In the genomic region with DNA sequence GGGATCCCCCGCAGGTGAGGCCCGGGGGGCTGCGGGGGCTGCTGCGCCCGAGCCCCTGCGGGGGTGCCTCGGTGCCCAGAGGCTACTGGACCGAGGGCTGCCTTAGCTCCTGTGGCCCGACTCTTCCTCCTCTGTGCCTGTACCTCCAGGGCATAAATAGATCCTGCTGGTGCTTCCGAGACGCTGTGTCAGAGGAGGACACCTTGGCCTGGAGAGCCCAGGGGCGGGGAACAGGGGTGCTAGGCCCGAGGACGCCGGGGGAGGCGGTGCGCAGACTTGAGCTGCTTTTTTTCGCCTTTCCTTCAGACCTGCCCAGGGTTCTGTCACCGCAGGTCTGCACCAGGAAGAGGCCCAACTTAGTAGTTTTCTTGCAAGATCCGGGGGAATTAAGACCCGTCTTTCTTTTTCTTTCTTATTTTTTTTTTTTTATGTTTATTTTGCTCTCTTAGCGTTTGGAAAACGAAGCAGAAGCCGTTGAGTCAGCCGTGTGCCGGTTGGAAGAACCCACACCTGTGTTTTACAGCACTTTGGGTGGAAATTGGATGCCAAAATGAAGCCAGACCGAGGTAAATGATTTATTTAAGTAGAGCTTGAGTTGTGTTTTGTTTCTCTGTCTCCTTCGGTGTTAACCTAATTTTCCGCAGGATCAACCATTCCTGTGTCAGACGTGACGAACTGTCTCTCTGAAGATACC, we compare ENCODE assay signal across 8 mouse cellular contexts. TPM values are rescaled to one million over a fixed set of nuclear protein-coding genes. Genes with fewer than 3 reads are reported as not detected.
DNase-seq lines count a peak whose midpoint lies in the region; ATAC-seq lines count a peak whose summit lies in the region.

No protein-coding gene starts in this region.

- H3K27me3 ChIP-seq in intestine, embryonic 15.5 days (replicated peaks): no peaks in the 10 kb centered on the region
- H3K27me3 ChIP-seq in liver, embryonic 11.5 days (replicated peaks; ENCODE audit: control insufficient read depth, insufficient read depth, low read length): no peaks in the 10 kb centered on the region
- no peaks in the 10 kb centered on the region for H3K27me3 ChIP-seq in stomach, embryonic 16.5 days (ENCODE audit: control insufficient read depth, insufficient read depth, low read length)

- peak; percentile 36 for DNase-seq in left cerebral cortex, adult 11 months (ENCODE audit: low spot score)
- no peak for DNase-seq in left cerebral cortex, adult 9 months (ENCODE audit: low spot score in 2 of 2)
- peak; percentile 55 to 69 for DNase-seq in cerebellum, postnatal 36 days
- peak; percentile 59 to 71 for DNase-seq in gastrocnemius, postnatal 36 days
- peak; percentile 64 for DNase-seq in liver, embryonic 11.5 days (ENCODE audit: low spot score)

- peak; percentile 88 for ATAC-seq in intestine, embryonic 15.5 days
- ATAC-seq in liver, embryonic 11.5 days (replicated peaks; ENCODE audit: low FRiP score): peak; percentile 78
- peak; percentile 42 for ATAC-seq in monocyte, adult 5-6 weeks (replicated peaks; ENCODE audit: insufficient number of reproducible peaks, low FRiP score, low TSS enrichment, poor library complexity, severe bottlenecking)
- peak; percentile 74 for ATAC-seq in stomach, embryonic 16.5 days (ENCODE audit: insufficient read depth, low FRiP score)

- peak overlapping the region; percentile 90 for H3K27ac ChIP-seq in intestine, embryonic 15.5 days
- H3K27ac ChIP-seq in liver, embryonic 11.5 days (ENCODE audit: low read depth, low read length): peak overlapping the region; percentile 85
- peak overlapping the region; percentile 92 for H3K27ac ChIP-seq in stomach, embryonic 16.5 days (ENCODE audit: low read length)

- H3K4me2 ChIP-seq in intestine, embryonic 15.5 days (replicated peaks): peak overlapping the region; percentile 80
- H3K4me2 ChIP-seq in liver, embryonic 11.5 days: peak overlapping the region; percentile 98
- H3K4me2 ChIP-seq in stomach, embryonic 16.5 days (ENCODE audit: low read depth, low read length): peak overlapping the region; percentile 59

- intact Hi-C loops in gastrocnemius, postnatal 36 days (cut with DNase I): loop anchor here (1.0 to 5.0 kb wide), 4 partner anchors 21 to 49 kb away; no protein-coding TSS in a partner anchor

- H3K36me3 ChIP-seq in intestine, embryonic 15.5 days: no peaks in the 10 kb centered on the region
- H3K36me3 ChIP-seq in liver, embryonic 11.5 days (ENCODE audit: control insufficient read depth, insufficient read depth, low read length): no peaks in the 10 kb centered on the region
- H3K36me3 ChIP-seq in stomach, embryonic 16.5 days (ENCODE audit: control insufficient read depth, insufficient read depth, low read length): no peaks in the 10 kb centered on the region

- WGBS in intestine, embryonic 15.5 days: 4% methylated on average over 31 of the region's 31 CpGs
- WGBS in liver, embryonic 11.5 days: 8% methylated on average over 31 of the region's 31 CpGs
- 3% methylated on average over 31 of the region's 31 CpGs for WGBS in stomach, embryonic 16.5 days

- H3K9ac ChIP-seq in intestine, embryonic 15.5 days: peak overlapping the region; percentile 74
- H3K9ac ChIP-seq in liver, embryonic 11.5 days (ENCODE audit: low read depth, low read length): peak overlapping the region; percentile 74
- H3K9ac ChIP-seq in stomach, embryonic 16.5 days (ENCODE audit: low read length): peak overlapping the region; percentile 80

- H3K9me3 ChIP-seq in intestine, embryonic 15.5 days: no peaks in the 10 kb centered on the region
- H3K9me3 ChIP-seq in liver, embryonic 11.5 days (ENCODE audit: control insufficient read depth, low read length): no peaks in the 10 kb centered on the region
- no peaks in the 10 kb centered on the region for H3K9me3 ChIP-seq in stomach, embryonic 16.5 days (replicated peaks; ENCODE audit: control insufficient read depth, low read length)

- H3K4me1 ChIP-seq in intestine, embryonic 15.5 days (replicated peaks): no peaks in the 10 kb centered on the region
- peaks cover 2% of the 10 kb centered on the region; the same call in 1 of the 2 replicates for H3K4me1 ChIP-seq in liver, embryonic 11.5 days (replicated peaks; ENCODE audit: control insufficient read depth, insufficient read depth, low read length)
- H3K4me1 ChIP-seq in stomach, embryonic 16.5 days (ENCODE audit: control insufficient read depth, insufficient read depth, low read length): peaks cover 12% of the 10 kb centered on the region

- H3K4me3 ChIP-seq in intestine, embryonic 15.5 days (replicated peaks): peak overlapping the region; percentile 76
- peak overlapping the region; percentile 90 for H3K4me3 ChIP-seq in liver, embryonic 11.5 days (ENCODE audit: low read depth, low read length)
- H3K4me3 ChIP-seq in stomach, embryonic 16.5 days (replicated peaks; ENCODE audit: low read length): peak overlapping the region; percentile 80

RNA-seq across cellular contexts. Expression of gene Fam214a, which starts 0.7 kb away (rescaled TPM):
- total RNA-seq in gastrocnemius, postnatal 36 days (2021): 10 to 100 TPM; 20.3 to 30.3 TPM
- 6.4 and 7.8 TPM in 2 replicates for polyA plus RNA-seq in intestine, embryonic 15.5 days (2015; fragmentation: Nextera tagmentation; extraction: Ambion mirVana)
- polyA plus RNA-seq in liver, embryonic 11.5 days (2014; fragmentation: Nextera tagmentation; extraction: Ambion mirVana): 3.3 and 3.7 TPM in 2 replicates
- total RNA-seq in monocyte, adult 5-6 weeks (2017): 35.8 to 79.7 TPM (median 43.8 TPM) in 3 replicates
- 10.0 and 10.2 TPM in 2 replicates for polyA plus RNA-seq in stomach, embryonic 16.5 days (2015; fragmentation: Nextera tagmentation; extraction: Ambion mirVana)

Comparison
In these comparisons a context has a peak if more than half of its experiments do, and no peak if none do; other contexts are left out.
1. DNase-seq: peak in left cerebral cortex, adult 11 months (single experiment), cerebellum, postnatal 36 days (2 of 2), gastrocnemius, postnatal 36 days (2 of 2) and liver, embryonic 11.5 days (single experiment); none in left cerebral cortex, adult 9 months (0 of 2).
2. Peak in every context shown above with its lines, with median percentiles within 50 percentile points of each other: ATAC-seq, H3K27ac ChIP-seq, H3K4me2 ChIP-seq, H3K4me3 ChIP-seq and H3K9ac ChIP-seq.